9 mouse cellular contexts compared by ENCODE assay signal in genomic region chr3:101408953-101409750, GRCm38 (mm10). TPM values are rescaled to one million over a fixed set of nuclear protein-coding genes. Genes with fewer than 3 reads are reported as not detected.
DNase-seq lines count a peak whose midpoint lies in the region; ATAC-seq and TF ChIP-seq lines count a peak whose summit lies in the region.
"Had no signal": no experiment of that assay in that cellular context is flagged by ENCODE, and none has a peak within 500 bp of the region (broad histone marks: within the 10 kb centered on the region; RNA-seq: fewer than 3 reads in every experiment).

No protein-coding gene starts in this region.

- peaks cover 70% of the 10 kb centered on the region for H3K4me1 ChIP-seq in heart, postnatal 0 days (ENCODE audit: control insufficient read depth, insufficient read depth)
- H3K4me1 ChIP-seq in ES-E14 (ENCODE audit: control insufficient read depth in 2 of 2, insufficient read depth in 2 of 2, low read length in 2 of 2, poor library complexity in 1 of 2): peaks cover 11 to 47% of the 10 kb centered on the region in 2 experiments
- H3K4me1 ChIP-seq in embryonic facial prominence, embryonic 11.5 days (ENCODE audit: control insufficient read depth, insufficient read depth, low read length): peaks cover 22% of the 10 kb centered on the region
- H3K4me1 ChIP-seq in limb, embryonic 15.5 days: peaks cover 73% of the 10 kb centered on the region

- in situ Hi-C loops in ES-E14 (cut with MboI; ENCODE audit: low sequenced_read_pairs in 2 of 2, unreplicated experiment in 2 of 2): no loop called here

- no peaks in the 10 kb centered on the region for H3K9me3 ChIP-seq in heart, postnatal 0 days (replicated peaks; ENCODE audit: control insufficient read depth, low read length)
- no peaks in the 10 kb centered on the region for H3K9me3 ChIP-seq in ES-E14 (ENCODE audit: control insufficient read depth, insufficient read depth, low read depth, low read length)
- H3K9me3 ChIP-seq in embryonic facial prominence, embryonic 11.5 days (replicated peaks; ENCODE audit: control insufficient read depth, low read length): no peaks in the 10 kb centered on the region
- no peaks in the 10 kb centered on the region for H3K9me3 ChIP-seq in limb, embryonic 15.5 days

- no peak overlapping the region for H3K27ac ChIP-seq in heart, postnatal 0 days (ENCODE audit: low read depth)
- H3K27ac ChIP-seq in ES-E14 (ENCODE audit: insufficient read depth, low read depth, low read length, poor library complexity, severe bottlenecking): peak overlapping the region; percentile 25; the same call in 1 of the 2 replicates
- peak overlapping the region; percentile 52 for H3K27ac ChIP-seq in embryonic facial prominence, embryonic 11.5 days (replicated peaks; ENCODE audit: low read depth, low read length)
- peak overlapping the region; percentile 82 for H3K27ac ChIP-seq in limb, embryonic 15.5 days
- H3K27ac ChIP-seq: macrophage had no signal

- no peak overlapping the region for H3K9ac ChIP-seq in heart, postnatal 0 days (replicated peaks; ENCODE audit: low read depth, low read length)
- peak overlapping the region; percentile 64; the same call in 1 of the 2 replicates for H3K9ac ChIP-seq in ES-E14 (ENCODE audit: insufficient read depth, low read depth, low read length, poor library complexity, severe bottlenecking)
- peak overlapping the region; percentile 33; the same call in 1 of the 2 replicates for H3K9ac ChIP-seq in embryonic facial prominence, embryonic 11.5 days (replicated peaks; ENCODE audit: low read length)
- H3K9ac ChIP-seq in limb, embryonic 15.5 days: no peak overlapping the region

- WGBS in heart, postnatal 0 days: 33% methylated on average over 20 of the region's 20 CpGs
- WGBS in embryonic facial prominence, embryonic 11.5 days: 30% methylated on average over 20 of the region's 20 CpGs
- 21% methylated on average over 20 of the region's 20 CpGs for WGBS in limb, embryonic 15.5 days

- no peak overlapping the region for H3K4me3 ChIP-seq in heart, postnatal 0 days (ENCODE audit: low read depth, low read length)
- H3K4me3 ChIP-seq in ES-E14 (ENCODE audit: insufficient read depth in 1 of 2, low read depth in 1 of 2, low read length in 2 of 2, poor library complexity in 1 of 2, severe bottlenecking in 1 of 2): peak overlapping the region; percentile 30 to 53
- H3K4me3 ChIP-seq in embryonic facial prominence, embryonic 11.5 days (ENCODE audit: low read depth, low read length): no peak overlapping the region
- peak overlapping the region; percentile 3; the same call in 1 of the 2 replicates for H3K4me3 ChIP-seq in limb, embryonic 15.5 days

- no peak for TF ChIP-seq CTCF in heart, postnatal 0 days (IDR thresholded peaks at IDR 0.05; ENCODE audit: low read depth)

- no peaks in the 10 kb centered on the region for H3K36me3 ChIP-seq in heart, postnatal 0 days (replicated peaks; ENCODE audit: control insufficient read depth, insufficient read depth, low read length)
- H3K36me3 ChIP-seq in ES-E14 (ENCODE audit: control insufficient read depth, insufficient read depth, low read length, poor library complexity, severe bottlenecking): no peaks in the 10 kb centered on the region
- no peaks in the 10 kb centered on the region for H3K36me3 ChIP-seq in embryonic facial prominence, embryonic 11.5 days (replicated peaks; ENCODE audit: control insufficient read depth, insufficient read depth, low read depth, low read length)
- no peaks in the 10 kb centered on the region for H3K36me3 ChIP-seq in limb, embryonic 15.5 days

- no peak for ATAC-seq in heart, postnatal 0 days (ENCODE audit: insufficient read depth, low read depth)
- no peak for ATAC-seq in embryonic facial prominence, embryonic 11.5 days (replicated peaks; ENCODE audit: insufficient number of reproducible peaks, low FRiP score, low TSS enrichment, low read depth)
- ATAC-seq in limb, embryonic 15.5 days (ENCODE audit: insufficient number of reproducible peaks, low FRiP score, low TSS enrichment, low read depth): no peak

- H3K27me3 ChIP-seq in heart, postnatal 0 days (ENCODE audit: control insufficient read depth, insufficient read depth, low read length): no peaks in the 10 kb centered on the region
- no peaks in the 10 kb centered on the region for H3K27me3 ChIP-seq in embryonic facial prominence, embryonic 11.5 days (ENCODE audit: control insufficient read depth, insufficient read depth, low read length)
- no peaks in the 10 kb centered on the region for H3K27me3 ChIP-seq in limb, embryonic 15.5 days

- TF ChIP-seq EP300 in heart, postnatal 0 days (IDR thresholded peaks at IDR 0.05; ENCODE audit: low read depth): no peak

- no peak for DNase-seq in heart, postnatal 0 days (ENCODE audit: low spot score)
- no peak for DNase-seq in heart, adult 18-20 months
- no peak for DNase-seq in ES-E14 (ENCODE audit: low read depth, low spot score)
- peak; percentile 59 for DNase-seq in embryonic facial prominence, embryonic 11.5 days (ENCODE audit: low spot score)
- DNase-seq in ovary, postnatal 14 days (ENCODE audit: low spot score): no peak
- DNase-seq in right cerebral cortex, postnatal 4 days: no peak
- DNase-seq: kidney, adult 18-20 months had no signal

- 0 out of 2 replicates have a peak overlapping the region, but pooled peaks have one; percentile 1 for H3K4me2 ChIP-seq in heart, postnatal 0 days (ENCODE audit: low read depth, low read length)
- H3K4me2 ChIP-seq in embryonic facial prominence, embryonic 11.5 days (ENCODE audit: low read depth, low read length): no peak overlapping the region
- peak overlapping the region; percentile 30 for H3K4me2 ChIP-seq in limb, embryonic 15.5 days

TF ChIP-seq in ES-E14, 5 proteins besides CTCF, POLR2A, EP300 and RAD21:
- TF ChIP-seq HCFC1 (IDR thresholded peaks at IDR 0.05; ENCODE audit: borderline replicate concordance, insufficient read depth, low read length): no peak
- TF ChIP-seq CHD2 (IDR thresholded peaks at IDR 0.05; ENCODE audit: low read depth, low read length): 0 out of 2 replicates have a peak, but pooled peaks have one; percentile 32
- TF ChIP-seq ZNF384 (IDR thresholded peaks at IDR 0.05; ENCODE audit: low read depth, low read length): 0 out of 2 replicates have a peak, but pooled peaks have one; percentile 36

RNA-seq across cellular contexts. Expression of gene Igsf3, which starts 32.3 kb away (rescaled TPM):
- total RNA-seq in heart, postnatal 0 days (2014; rRNA removed; ENCODE audit: low replicate concordance): 23.9 and 27.1 TPM in 2 replicates
- polyA plus RNA-seq in heart, postnatal 0 days (2015; fragmentation: Nextera tagmentation; extraction: Ambion mirVana): 16.6 and 18.0 TPM in 2 replicates
- total RNA-seq in heart, adult 18-20 months (2021): 10 to 100 TPM; 10.5 to 10.6 TPM
- 22.9 and 49.5 TPM in 2 replicates for total RNA-seq in ES-E14 (2012; rRNA removed)
- polyA plus RNA-seq in embryonic facial prominence, embryonic 11.5 days (2014; fragmentation: Nextera tagmentation; extraction: Ambion mirVana): 40.6 and 42.3 TPM in 2 replicates
- polyA plus RNA-seq in limb, embryonic 15.5 days (2015; fragmentation: Nextera tagmentation; extraction: Ambion mirVana): 52.6 and 54.8 TPM in 2 replicates

Comparison
In these comparisons a context has a peak if more than half of its experiments do, and no peak if none do; other contexts are left out.
1. H3K4me3 ChIP-seq: peak in ES-E14 (2 of 2) and limb, embryonic 15.5 days (single experiment); none in heart, postnatal 0 days (single experiment) and embryonic facial prominence, embryonic 11.5 days (single experiment).
2. H3K9ac ChIP-seq: peak in ES-E14 (single experiment) and embryonic facial prominence, embryonic 11.5 days (single experiment); none in heart, postnatal 0 days (single experiment) and limb, embryonic 15.5 days (single experiment).